Mouse (Mus musculus) forebrain, embryonic 13.5 days (tissue): ENCODE measurements around the gene Gm28079. TPM values are rescaled to one million over a fixed set of nuclear protein-coding genes. Genes with fewer than 3 reads are reported as not detected.
"Not testable (repeated sequence)": the region's sequence is repeated elsewhere in the genome, so short reads cannot be mapped to it uniquely, and the experiment has no call there.

Source experiments
- ATAC-seq: fragments of 200-750 bp; cut with Nextera tagmentation; 2 replicates; pipeline ENCODE4 v1.8.0; 2017
- H3K27ac ChIP-seq: fragments of 300-500 bp; sonication (generic); 2 replicates; pipeline ENCODE4 v1.5.1; 2015; ENCODE audit warnings: inconsistent platforms, mild to moderate bottlenecking, moderate library complexity
- H3K27me3 ChIP-seq: fragments of 300-500 bp; sonication (generic); 2 replicates; pipeline ENCODE4 v1.6.1; 2015; ENCODE audit warnings: mild to moderate bottlenecking, inconsistent platforms
- H3K36me3 ChIP-seq: fragments of 300-500 bp; sonication (generic); 2 replicates; pipeline ENCODE4 v1.6.1; 2015; ENCODE audit warnings: mild to moderate bottlenecking, inconsistent platforms; ENCODE audit not compliant: poor library complexity, severe bottlenecking
- H3K4me1 ChIP-seq: fragments of 300-500 bp; sonication (generic); 2 replicates; pipeline ENCODE4 v1.6.1; 2015; ENCODE audit warnings: inconsistent platforms
- H3K4me2 ChIP-seq: fragments of 300-500 bp; sonication (generic); 2 replicates; pipeline ENCODE4 v1.6.1; 2015; ENCODE audit warnings: inconsistent platforms, mild to moderate bottlenecking, moderate library complexity
- H3K4me3 ChIP-seq: fragments of 300-500 bp; sonication (generic); 2 replicates; pipeline ENCODE4 v1.5.1; 2015; ENCODE audit warnings: mild to moderate bottlenecking, inconsistent platforms
- H3K9ac ChIP-seq: fragments of 300-500 bp; sonication (generic); 2 replicates; pipeline ENCODE4 v1.6.1; 2015; ENCODE audit warnings: mild to moderate bottlenecking, inconsistent platforms
- H3K9me3 ChIP-seq: fragments of 300-500 bp; sonication (generic); replicated peaks from 2 replicates; pipeline ENCODE4 v1.6.1; 2016; ENCODE audit warnings: inconsistent platforms
- WGBS: fragments of 180-500 bp; shearing (Covaris S2); methylation state at CpG from one replicate; pipeline ENCODE4 v1.1.7; 2015; 5-methylcytosine and 5-hydroxymethylcytosine counted together
- polyA plus RNA-seq: library from polyadenylated mRNA; unstranded; fragments of >200 nt; fragmentation: Nextera tagmentation; extraction: Ambion mirVana; gene quantifications from 2 replicates; pipeline ENCODE4 v1.2.1, GENCODE M21; 2015

Gm28079 gene
- not detected in 2 replicates for polyA plus RNA-seq

DNA sequence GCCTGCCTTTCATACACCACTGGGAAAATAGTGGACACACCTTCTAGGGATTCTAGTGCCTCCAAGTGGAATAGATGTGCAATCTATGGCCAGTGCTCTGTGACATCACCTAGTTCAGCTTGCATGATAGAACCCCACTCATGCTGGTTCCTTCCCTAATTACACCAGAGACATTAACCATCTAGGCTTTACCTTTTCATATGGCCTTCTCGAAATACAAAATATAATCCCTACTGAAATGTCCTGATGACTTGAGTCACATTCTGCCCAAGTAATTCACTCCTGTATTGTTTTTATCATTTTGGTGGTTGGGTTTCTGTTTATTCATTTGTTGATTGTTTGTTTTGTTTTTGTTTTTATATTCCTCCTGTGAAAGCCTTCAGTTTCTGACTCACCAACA, at the start of gene Gm28079:
Gene Gm28079, minus strand, starts transcription at position 101 of the 400 bp plus-strand sequence.
- H3K9ac ChIP-seq, H3K4me1 ChIP-seq, H3K4me2 ChIP-seq, H3K4me3 ChIP-seq, H3K36me3 ChIP-seq, H3K9me3 ChIP-seq, H3K27me3 ChIP-seq, ATAC-seq, H3K27ac ChIP-seq: not testable (repeated sequence)
- WGBS: no CpG with 5 or more reads among the region's 1 CpGs
